Mouse (Mus musculus) neural tube, embryonic 14.5 days (tissue): ENCODE measurements around the gene Mn1. TPM values are rescaled to one million over a fixed set of nuclear protein-coding genes. Genes with fewer than 3 reads are reported as not detected.
A peak's percentile ranks its signal among the peaks of the same experiment; 100 is the strongest.

Experiments
- ATAC-seq: fragments of 200-750 bp; cut with Nextera tagmentation; 2 replicates; pipeline ENCODE4 v1.8.0; 2017; ENCODE audit warnings: low read depth, mild to moderate bottlenecking, moderate TSS enrichment, moderate library complexity
- H3K27ac ChIP-seq: fragments of 300-500 bp; sonication (generic); 2 replicates; pipeline ENCODE4 v1.5.1; 2014; ENCODE audit warnings: low read depth, mild to moderate bottlenecking, control low read depth, low read length, moderate library complexity, mixed read lengths
- H3K27me3 ChIP-seq: fragments of 300-500 bp; sonication (generic); 2 replicates; pipeline ENCODE4 v1.6.1; 2014; ENCODE audit warnings: low read length; ENCODE audit not compliant: control insufficient read depth, insufficient read depth
- H3K36me3 ChIP-seq: fragments of 300-500 bp; sonication (generic); 2 replicates; pipeline ENCODE4 v1.6.1; 2014; ENCODE audit warnings: low read length, mixed read lengths; ENCODE audit not compliant: control insufficient read depth, insufficient read depth
- H3K4me1 ChIP-seq: fragments of 300-500 bp; sonication (generic); 2 replicates; pipeline ENCODE4 v1.6.1; 2014; ENCODE audit warnings: low read length; ENCODE audit not compliant: control insufficient read depth, insufficient read depth
- H3K4me2 ChIP-seq: fragments of 300-500 bp; sonication (generic); 2 replicates; pipeline ENCODE4 v1.6.1; 2014; ENCODE audit warnings: mild to moderate bottlenecking, low read depth, low read length, control low read depth
- H3K4me3 ChIP-seq: fragments of 300-500 bp; sonication (generic); 2 replicates; pipeline ENCODE4 v1.5.1; 2014; ENCODE audit warnings: low read depth, low read length, control low read depth, mixed read lengths
- H3K9ac ChIP-seq: fragments of 300-500 bp; sonication (generic); replicated peaks from 2 replicates; pipeline ENCODE4 v1.6.1; 2014; ENCODE audit warnings: low read depth, mild to moderate bottlenecking, control low read depth, low read length, mixed read lengths
- H3K9me3 ChIP-seq: fragments of 300-500 bp; sonication (generic); 2 replicates; pipeline ENCODE4 v1.6.1; 2016; ENCODE audit warnings: low read length; ENCODE audit not compliant: control insufficient read depth
- WGBS: fragments of 180-500 bp; shearing (Covaris S2); extraction: QIAGEN DNeasy Blood & Tissue Kit; methylation state at CpG from one replicate; pipeline ENCODE4 v1.1.7; 2014; 5-methylcytosine and 5-hydroxymethylcytosine counted together
- polyA plus RNA-seq: library from polyadenylated mRNA; unstranded; fragments of >200 nt; fragmentation: Nextera tagmentation; extraction: Ambion mirVana; gene quantifications from 2 replicates; pipeline ENCODE4 v1.2.1, GENCODE M21; 2014

Gene Mn1
- polyA plus RNA-seq, result 18.6 and 19.2 TPM in 2 replicates

DNA sequence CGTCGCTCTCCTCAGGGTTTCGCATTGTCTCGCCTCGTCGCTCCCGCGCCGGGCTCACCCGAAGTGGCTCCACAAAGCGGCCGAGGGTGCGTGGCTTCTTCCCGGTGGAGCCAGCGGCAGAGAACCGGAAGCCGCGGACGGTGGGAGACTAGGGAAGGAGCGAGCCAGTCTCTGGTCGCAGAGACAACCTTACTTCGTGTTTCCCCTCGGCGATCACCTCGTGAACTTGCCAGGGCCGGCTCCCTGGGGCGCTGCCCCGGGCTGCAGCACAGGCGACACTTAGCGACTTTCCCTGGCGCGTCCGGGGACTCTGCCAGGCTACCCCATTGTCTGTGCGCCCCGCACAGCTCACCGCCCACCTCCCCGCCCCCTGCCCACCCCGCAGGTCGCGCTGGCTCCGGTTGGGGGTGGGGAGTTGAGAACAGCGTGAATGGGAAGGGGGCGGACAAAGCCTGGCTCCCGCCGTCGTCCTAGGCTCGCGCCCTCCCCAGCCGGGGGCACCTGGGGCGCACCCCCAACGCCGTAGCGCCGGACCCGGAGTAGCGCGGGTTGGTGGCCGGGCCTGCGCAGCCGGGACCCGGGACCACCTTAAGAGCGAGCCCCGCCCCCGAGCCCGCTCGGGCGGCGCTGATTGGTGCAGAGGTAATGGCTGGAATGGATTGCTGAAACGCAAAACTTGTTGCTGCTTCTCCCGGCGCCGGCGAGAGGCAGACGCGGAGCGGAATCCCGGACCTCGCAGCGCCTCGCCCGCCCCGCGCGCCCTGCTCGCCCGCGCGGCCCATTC is at the start of gene Mn1:
Mn1 (plus strand) TSS at position 772 of the 784 bp plus-strand sequence.
- Histone ChIP-seq H3K27me3 (peaks cover 2% of the 10 kb centered on the region; the same call in 1 of the 2 replicates), H3K4me1 (peaks cover 34% of the 10 kb centered on the region), H3K9ac (peak within 1 kb of the TSS; percentile 85), H3K9me3 (no peaks in the 10 kb centered on the region), H3K27ac (peak within 1 kb of the TSS; percentile 84), H3K4me3 (peak within 1 kb of the TSS; percentile 78), H3K36me3 (no peaks in the 10 kb centered on the region; the same call in 1 of the 2 replicates), H3K4me2 (peak within 1 kb of the TSS; percentile 96)
- WGBS, result under 1% methylated on average over 67 of the region's 88 CpGs
- ATAC-seq, result peak; percentile 93

DNA sequence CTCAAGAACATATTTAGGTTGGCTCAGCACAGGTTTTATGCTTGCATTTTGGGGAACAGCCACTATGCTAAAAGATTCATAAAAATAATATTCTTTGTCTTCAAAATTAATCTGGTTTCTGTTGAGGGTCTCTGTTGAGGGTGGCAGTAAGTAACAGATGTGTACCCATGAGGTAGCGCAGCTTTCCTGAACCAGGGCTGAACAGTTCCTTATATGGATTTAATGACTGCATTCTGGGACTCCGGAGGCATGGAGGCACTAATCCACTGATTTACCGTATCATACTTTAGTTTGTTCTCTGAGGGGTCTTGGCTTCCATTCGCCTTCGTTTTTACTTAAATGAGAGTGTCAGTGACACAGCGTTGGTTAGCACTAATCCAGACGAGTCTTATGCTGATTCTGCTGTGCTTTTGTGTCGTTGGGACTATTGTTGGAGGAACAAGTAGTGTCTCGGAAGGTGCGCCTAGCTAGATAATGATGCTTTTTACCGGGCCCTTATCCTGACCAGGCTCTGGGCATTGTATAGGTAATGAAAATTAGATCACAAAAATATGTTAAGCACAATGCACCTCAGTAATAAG is 49.1 kb upstream of the Mn1 start:
- peak overlapping the region; percentile 72 for H3K27ac ChIP-seq
- ATAC-seq, result no peak
- peaks cover 24% of the 10 kb centered on the region for H3K36me3 ChIP-seq
- no peak overlapping the region for H3K4me3 ChIP-seq
- H3K4me1 ChIP-seq, result peaks cover 35% of the 10 kb centered on the region
- WGBS, result 38% methylated on average over 11 of the region's 11 CpGs
- H3K9ac ChIP-seq, result no peak overlapping the region
- no peaks in the 10 kb centered on the region for H3K9me3 ChIP-seq
- H3K27me3 ChIP-seq, result no peaks in the 10 kb centered on the region
- no peak overlapping the region; the same call in 1 of the 2 replicates for H3K4me2 ChIP-seq

DNA sequence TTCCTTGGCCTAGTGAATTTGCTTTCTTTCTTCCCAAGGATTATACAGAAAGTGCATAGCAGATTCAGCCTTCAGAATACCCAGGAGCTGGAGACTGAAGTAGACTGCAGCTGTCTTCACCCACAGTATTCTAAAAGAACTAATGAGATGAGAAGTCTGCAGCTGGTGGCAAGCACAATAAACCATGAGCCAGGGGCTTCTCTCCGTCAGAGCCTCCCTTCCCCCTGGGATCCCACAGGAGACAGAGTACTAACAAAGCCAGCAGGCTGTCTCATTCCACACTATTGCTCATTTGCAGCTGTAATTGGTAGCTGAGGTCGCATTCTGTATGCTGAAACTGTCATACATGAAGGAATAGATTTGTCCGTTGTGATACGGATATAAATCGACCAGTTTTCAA is 48.6 kb upstream of the Mn1 start:
- no peaks in the 10 kb centered on the region for H3K9me3 ChIP-seq
- peak overlapping the region; percentile 72 for H3K27ac ChIP-seq
- H3K4me2 ChIP-seq, result no peak overlapping the region
- ATAC-seq, result peak; percentile 85
- no peak overlapping the region for H3K9ac ChIP-seq
- 25% methylated on average over 5 of the region's 5 CpGs for WGBS
- peaks cover 28% of the 10 kb centered on the region for H3K36me3 ChIP-seq
- H3K4me3 ChIP-seq, result no peak overlapping the region
- H3K4me1 ChIP-seq, result peaks cover 35% of the 10 kb centered on the region
- no peaks in the 10 kb centered on the region for H3K27me3 ChIP-seq

DNA sequence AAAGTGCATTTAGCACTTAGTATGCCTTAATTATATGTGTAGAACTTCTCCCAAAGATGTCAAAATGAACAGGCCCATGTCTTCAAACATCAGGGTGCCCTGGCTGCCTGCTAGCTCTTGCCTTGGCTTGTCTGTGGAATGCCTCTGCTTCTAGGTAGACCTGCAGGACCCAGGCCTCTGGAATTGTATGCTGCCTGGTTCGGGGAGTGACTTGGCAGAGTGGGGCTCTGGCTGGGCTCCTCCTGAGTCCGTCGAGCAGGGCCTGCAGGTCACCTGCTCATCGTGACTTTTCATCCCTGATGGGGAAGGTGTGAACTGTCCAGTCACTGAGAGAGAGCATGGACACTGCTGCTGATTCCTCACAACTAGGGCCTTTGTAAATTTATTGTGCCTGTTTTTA is 41.5 kb upstream of the Mn1 start:
- Histone ChIP-seq H3K9me3 (no peaks in the 10 kb centered on the region), H3K4me2 (no peak overlapping the region), H3K4me3 (no peak overlapping the region), H3K9ac (no peak overlapping the region), H3K27ac (no peak overlapping the region), H3K36me3 (peaks cover 50% of the 10 kb centered on the region), H3K27me3 (no peaks in the 10 kb centered on the region), H3K4me1 (no peaks in the 10 kb centered on the region)
- WGBS, result 94% methylated on average over 4 of the region's 4 CpGs
- no peak for ATAC-seq

DNA sequence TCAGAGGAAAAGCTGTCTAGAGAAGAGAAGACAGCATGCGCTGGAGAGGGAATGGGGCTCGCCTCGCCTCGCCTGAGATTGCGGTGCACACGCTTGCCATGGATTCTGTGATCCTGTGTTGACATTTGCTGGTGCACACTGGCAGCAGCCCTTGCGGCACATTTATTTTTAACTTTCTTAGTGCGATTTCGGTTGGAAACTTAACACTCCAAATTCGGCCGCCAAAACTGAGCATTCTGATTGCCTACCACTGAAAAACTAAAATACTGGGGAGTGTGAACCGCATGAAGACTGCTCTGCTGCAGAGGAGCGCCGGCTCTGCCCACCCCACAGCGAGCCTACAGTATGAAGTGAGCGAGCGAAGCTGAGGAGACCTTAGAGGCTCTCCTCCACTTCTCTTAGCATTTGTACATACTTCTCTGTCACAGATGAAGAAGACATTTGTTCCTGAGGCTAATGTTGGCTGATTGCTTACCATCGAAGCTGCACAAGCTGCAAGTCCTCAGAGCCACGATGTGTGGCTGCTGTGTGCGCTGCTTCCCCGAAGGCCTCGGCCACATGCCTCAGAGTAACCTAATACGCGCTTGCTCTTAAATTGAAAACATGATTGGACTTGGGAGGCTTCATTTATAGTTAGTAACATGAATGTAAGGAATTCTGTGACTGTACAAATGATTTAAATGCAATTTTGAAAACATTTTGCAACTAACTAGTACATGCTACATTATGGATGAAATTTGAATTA is 40.7 kb upstream of the Mn1 start:
- Histone ChIP-seq H3K4me1 (no peaks in the 10 kb centered on the region), H3K9me3 (no peaks in the 10 kb centered on the region), H3K4me2 (no peak overlapping the region), H3K36me3 (peaks cover 44% of the 10 kb centered on the region), H3K4me3 (no peak overlapping the region), H3K9ac (no peak overlapping the region), H3K27ac (no peak overlapping the region), H3K27me3 (no peaks in the 10 kb centered on the region)
- 95% methylated on average over 24 of the region's 24 CpGs for WGBS
- ATAC-seq, result no peak

DNA sequence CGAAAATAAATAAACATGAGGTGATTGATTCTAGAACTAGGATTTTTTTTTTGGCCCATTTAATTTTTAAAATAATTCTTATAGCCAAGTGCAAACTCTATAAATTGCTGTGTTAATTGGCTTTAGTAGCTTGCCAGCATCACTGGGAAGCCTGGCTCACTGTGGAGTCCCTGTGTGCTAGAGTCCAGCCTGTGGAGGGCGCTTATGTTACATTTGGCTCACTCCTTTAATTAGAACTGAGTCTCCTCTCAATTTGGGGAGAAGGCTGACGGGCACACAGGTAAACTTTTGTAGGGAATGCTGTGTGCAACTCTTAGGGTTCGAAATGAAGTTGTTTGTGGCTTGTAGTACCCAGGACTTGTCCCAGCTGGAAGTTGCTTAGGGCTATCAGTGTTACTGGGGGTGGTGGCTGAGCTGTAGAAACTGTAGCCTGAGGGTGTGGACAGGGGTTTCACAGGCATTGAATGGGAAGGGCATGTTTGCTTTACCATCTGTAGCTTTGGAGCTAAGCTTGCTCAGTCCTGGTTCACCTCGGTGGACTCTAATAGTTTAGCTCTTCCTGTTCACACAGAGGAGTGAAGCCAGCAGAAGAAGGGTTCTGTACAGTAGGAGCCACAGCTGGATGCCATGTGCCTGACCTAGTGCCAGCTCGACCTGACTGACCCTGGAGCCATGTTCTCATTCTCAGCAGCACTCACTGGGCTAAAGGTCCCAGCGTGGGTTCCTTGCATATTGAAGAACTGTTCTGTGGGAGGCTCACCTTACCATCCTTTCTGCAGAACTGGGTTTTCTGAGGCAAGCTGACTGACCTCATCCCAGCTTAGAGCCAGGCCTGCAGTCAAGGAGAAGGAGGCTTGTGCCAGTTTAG is 38.8 kb upstream of the Mn1 start:
- Histone ChIP-seq H3K27ac (no peak overlapping the region), H3K36me3 (peaks cover 25% of the 10 kb centered on the region), H3K9ac (no peak overlapping the region), H3K9me3 (no peaks in the 10 kb centered on the region), H3K4me3 (no peak overlapping the region), H3K4me2 (no peak overlapping the region), H3K27me3 (no peaks in the 10 kb centered on the region), H3K4me1 (no peaks in the 10 kb centered on the region)
- WGBS, result 84% methylated on average over 7 of the region's 7 CpGs
- ATAC-seq, result no peak

DNA sequence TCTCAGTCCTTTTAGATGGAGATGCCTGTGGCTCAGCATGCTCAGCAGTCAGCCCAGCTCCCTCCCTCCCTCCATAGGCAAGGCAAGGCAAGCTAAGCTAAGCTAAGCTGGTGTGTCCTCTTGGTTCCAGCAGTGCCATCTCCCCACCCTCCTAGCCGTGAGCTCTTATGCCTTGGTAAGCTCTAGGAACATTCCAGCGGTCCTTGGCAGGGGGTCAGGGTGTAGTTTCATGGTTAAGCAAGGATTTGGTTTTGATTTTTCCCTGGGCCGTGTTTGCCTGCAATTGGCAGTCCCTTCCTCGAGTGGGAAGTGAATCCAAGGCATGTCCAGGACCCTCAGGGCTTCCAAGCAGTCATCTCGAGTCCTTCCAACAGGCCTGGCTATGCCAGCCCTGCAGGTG is 33.8 kb upstream of the Mn1 start:
- Histone ChIP-seq H3K27me3 (no peaks in the 10 kb centered on the region), H3K9ac (no peak overlapping the region), H3K36me3 (peaks cover 42% of the 10 kb centered on the region), H3K4me3 (no peak overlapping the region), H3K4me2 (no peak overlapping the region), H3K9me3 (no peaks in the 10 kb centered on the region), H3K4me1 (no peaks in the 10 kb centered on the region), H3K27ac (no peak overlapping the region)
- ATAC-seq, result no peak
- WGBS, result 82% methylated on average over 5 of the region's 5 CpGs

DNA sequence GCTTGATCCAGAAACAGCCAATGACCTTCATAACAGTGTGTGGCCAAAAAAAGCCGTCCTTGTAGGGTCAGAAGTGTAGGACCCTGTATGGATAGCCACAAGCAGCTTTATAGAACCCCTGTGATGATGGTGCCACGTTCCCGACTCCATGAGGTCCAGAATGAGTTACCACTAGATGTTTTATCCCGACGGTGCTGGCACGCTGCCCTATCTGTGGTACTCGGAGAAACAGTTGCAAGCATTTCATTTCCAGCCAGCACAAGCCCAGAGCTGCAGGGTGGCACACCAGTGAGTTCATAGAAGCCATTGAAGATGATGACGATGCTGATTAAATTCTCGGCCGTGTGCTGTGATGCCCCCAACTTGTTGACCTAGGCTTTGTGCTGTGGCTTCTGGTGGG is 26.3 kb upstream of the Mn1 start:
- Histone ChIP-seq H3K27me3 (no peaks in the 10 kb centered on the region), H3K4me1 (peaks cover 25% of the 10 kb centered on the region), H3K9ac (no peak overlapping the region), H3K4me2 (no peak overlapping the region), H3K27ac (no peak overlapping the region), H3K4me3 (no peak overlapping the region), H3K9me3 (no peaks in the 10 kb centered on the region), H3K36me3 (peaks cover 15% of the 10 kb centered on the region)
- ATAC-seq, result no peak
- WGBS, result 76% methylated on average over 10 of the region's 10 CpGs
